Mouse (Mus musculus) v-Abl transformed pro-B cells (cell line): ENCODE measurements around the gene Vdr.

Source experiments
- in situ Hi-C, 2 experiments: fragments of 400-800 bp; cut with MboI; formaldehyde crosslinking; loops; one replicate each; pipeline ENCODE4 v1.15.1; 2025; ENCODE audit not compliant: unreplicated experiment in 2 of 2

The Vdr gene

DNA sequence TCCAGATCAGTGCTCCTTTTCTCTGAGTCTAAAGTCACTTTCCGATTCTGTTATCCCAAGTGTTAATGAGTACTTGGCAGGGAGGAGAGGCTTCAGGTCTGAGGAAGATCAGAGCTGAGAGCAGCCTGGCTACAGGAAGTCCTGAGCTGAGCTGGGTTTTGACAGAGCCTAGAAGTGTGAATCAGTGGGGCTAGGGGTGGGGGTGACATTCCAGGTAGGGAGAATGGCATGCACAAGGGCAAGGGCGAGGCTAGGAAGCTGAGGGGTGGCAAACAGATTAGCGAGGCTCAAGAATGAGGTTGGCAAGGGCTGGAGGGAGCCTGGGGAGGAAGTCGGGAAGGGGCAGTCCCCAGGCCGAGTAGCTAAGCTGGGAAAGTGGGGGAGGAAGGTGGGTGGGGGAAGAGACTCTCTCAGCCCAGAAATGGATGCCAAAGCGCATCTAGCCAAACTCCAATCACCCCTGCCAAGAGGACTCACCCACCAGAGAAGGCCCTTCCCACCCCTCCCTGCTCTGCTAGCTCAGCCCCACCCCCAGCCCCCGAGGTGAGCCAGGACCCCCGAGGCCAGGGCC lies 72.9 kb downstream of the Vdr start:
- in situ Hi-C loops = loop anchor here in 1 of 2 experiments (25.0 kb wide), 1 partner anchor 575 kb away; no protein-coding TSS in a partner anchor

DNA sequence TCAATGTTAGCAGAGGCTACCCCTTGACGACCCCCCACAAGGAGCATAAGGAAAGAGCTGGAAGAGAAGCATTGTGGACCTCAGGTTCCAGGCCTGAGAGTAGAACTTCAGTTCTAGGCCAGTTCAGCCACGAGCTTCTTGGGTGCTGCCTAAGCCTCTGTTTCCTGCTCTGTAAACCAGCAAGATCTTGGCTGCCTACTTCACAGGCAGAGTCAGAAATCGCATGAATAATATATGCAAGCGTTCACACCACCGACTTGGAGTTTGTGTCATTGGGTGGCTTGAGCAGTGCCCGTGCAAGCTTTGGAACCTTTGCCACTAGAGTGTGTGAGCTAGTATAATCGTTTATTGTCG lies 73.6 kb downstream of the Vdr start:
- in situ Hi-C loops = loop anchor here in 1 of 2 experiments (25.0 kb wide), 1 partner anchor 575 kb away; no protein-coding TSS in a partner anchor

DNA sequence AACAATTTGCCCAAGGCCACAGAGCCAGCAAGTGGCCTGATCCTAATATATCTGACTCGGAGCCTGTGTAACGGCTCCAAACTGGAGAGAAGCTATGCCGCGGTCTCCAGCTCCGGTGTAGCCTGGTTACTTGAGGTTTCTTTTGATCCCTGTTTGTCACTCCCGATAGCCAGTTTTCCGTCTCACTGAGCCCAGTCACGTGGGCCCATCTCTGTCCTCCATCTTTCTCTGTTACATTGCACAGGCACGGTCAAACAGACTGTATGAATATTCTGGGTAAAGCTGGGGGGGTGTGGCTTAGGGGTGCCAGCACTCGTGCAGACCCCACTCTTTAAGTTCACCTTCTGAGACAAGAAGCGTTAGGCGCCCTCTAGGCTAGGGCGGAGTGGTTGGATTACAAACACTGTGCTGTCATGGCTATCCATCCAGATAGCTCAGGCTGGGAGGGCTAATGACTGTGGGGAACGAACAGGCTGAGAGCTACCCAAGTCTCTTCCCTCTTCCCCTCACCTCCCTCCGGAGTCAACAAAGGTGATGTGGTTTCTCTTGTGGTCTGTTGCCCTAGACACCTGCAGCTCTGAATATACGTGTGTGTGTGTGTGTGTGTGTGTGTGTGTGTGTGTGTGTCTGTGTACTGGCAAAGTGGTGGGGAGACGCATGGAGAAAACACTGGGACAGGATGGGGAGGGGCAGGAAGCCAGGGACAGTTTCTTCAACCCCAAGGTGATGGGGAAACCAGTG lies 74.1 kb downstream of the Vdr start:
- in situ Hi-C loops = loop anchor here in 1 of 2 experiments (25.0 kb wide), 1 partner anchor 574 kb away; no protein-coding TSS in a partner anchor

DNA sequence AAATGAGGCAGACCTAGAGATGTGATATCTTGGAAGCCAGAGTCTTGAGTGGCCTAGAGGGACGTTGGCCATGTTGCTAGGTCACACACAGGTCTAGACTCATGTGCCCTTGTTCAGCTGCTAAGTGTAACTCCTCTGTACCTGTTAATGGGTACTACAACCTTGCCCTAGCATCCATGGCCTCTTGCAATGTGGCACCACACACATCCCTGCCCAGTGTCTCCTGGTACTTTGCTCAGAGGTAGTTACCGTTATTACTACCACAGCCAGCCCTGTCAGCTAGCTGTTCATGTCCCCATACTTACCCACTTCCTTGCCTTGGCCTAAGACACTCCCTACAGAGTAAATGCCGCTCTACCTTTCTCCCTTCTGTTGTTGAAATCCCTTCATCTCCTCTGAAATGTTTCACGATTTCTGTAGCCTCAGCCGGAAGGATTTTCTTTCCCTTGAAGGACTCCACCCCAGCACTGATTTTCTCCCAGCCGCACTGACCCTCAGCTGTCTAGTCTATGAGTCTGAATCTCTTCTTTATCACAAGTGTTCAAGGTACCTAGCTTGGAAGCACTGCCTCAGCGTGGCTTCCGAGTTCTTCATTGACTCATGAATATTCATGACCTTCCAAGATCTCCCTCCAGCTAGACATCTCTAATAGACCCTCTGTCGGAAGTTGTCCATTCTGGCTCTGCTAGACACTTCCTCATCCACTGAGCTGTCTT lies 77.5 kb downstream of the Vdr start:
- in situ Hi-C loops = loop anchor here in 1 of 2 experiments (25.0 kb wide), 1 partner anchor 571 kb away; no protein-coding TSS in a partner anchor

DNA sequence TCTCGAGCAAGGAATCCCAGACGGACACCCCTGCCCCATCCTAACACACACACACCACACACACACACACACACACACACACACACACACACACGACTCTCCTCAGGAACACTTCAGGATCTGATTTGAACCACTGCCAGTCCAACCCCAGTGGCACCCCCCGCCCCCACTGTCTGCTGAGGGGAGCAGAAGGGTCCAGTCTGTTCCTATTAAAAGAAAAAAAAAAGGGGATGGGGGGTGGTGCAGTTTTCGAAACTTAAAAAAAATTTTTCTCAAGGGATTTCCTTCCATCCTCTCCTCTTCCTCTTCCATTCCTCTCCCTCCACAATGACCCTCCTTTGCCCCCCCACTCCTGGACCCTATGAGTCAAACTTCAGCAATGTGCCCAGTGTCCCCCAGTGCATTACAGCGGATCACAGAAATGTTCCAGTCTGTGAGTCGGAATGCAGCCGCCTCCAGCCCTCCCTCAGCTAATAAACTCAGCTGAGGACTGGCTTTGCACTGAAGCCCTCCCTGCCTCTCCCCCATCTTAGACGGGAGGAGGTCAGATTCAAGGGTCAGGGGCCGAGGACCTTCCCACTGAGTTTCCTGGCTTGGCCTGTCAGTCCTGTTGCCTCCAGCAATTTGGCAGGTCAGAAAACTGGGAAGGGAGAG lies 78.3 kb downstream of the Vdr start:
- in situ Hi-C loops = loop anchor here in 1 of 2 experiments (25.0 kb wide), 1 partner anchor 570 kb away; no protein-coding TSS in a partner anchor

DNA sequence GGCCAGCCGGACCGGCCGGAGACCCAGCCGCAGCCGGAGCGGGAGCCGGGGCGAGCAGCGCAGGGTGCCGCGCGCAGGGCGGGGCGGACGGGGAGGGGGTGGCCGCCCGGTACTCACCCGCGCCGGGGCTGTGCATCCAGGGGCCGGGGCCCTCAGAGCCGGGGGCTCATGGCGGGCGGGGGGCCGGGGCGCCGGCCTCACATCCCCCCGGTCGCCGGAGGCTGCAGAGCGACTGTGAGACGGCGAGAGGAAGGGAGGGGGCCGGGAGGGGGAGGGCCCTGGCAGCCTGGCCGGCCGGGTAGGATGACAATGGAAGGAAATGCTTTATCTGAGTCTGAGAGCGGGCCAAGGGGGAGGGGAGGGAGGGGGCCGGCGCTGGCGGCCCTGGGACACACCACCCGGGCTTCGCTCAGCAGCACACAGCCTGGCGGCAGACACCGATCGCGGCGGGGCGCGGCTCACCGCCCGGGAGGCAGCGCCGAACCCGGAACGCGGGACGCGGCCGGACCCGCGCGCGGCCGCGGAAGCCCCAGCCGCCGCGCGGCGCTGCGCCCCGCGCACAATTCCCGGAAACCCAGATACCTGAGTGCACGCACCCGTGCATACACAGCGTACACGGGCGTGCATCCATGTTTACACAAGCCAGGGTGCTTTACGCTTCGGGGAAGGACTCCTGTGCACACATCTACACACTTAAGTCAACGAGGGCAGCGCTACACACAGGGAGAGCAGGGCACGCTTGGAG lies 79.0 kb downstream of the Vdr start:
- in situ Hi-C loops = loop anchor here in 1 of 2 experiments (25.0 kb wide), 1 partner anchor 569 kb away; no protein-coding TSS in a partner anchor

DNA sequence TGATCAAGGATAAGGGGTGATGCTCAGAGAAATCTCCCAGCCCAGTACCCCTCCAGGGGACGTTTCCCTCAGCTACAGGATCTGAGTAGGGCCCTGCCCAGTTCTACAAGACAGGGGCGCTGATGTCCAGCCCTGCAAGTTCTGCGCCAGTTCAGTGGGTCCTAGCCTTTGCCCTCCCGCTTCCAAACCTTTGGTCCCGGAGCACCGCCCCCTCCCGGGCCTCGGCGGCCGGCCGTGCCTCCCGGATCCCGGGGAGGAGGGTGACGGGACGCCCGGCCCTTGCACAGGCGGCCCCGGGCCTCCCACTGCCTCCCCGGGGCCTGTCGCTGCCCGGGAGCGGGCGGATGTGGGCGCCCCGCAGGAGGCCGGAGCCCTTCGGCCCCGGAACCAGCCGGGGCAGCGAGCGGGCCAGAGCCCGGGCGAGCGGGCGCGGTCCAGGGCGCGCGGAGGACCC lies 79.6 kb downstream of the Vdr start:
- in situ Hi-C loops = loop anchor here in 1 of 2 experiments (25.0 kb wide), 1 partner anchor 569 kb away; no protein-coding TSS in a partner anchor

DNA sequence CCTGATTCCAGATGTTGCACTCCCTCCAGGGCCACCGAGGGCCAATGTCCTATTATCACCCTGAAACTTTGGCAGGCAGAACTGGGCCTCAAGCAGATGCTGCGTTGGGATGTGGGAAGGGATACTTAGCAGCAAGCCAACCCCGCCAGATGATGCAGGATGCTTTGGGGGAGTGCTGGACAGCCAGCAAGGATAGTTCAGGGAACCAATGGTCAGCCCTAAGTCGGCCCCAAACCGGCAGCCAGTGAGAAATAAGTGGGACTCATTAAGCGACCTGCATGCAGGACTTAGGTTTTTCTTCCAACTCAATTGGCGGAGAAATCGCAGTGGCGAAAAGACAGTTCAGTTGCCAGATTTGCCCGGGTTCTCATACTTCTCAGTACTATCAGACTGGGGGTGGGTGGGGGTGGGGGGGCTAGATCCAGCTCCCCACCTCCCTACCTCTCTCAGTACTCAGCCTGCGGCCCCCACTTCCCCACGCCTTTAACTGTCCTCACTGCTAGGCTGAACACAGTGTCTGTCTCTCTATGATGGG lies 80.1 kb downstream of the Vdr start:
- in situ Hi-C loops = loop anchor here in 1 of 2 experiments (25.0 kb wide), 1 partner anchor 568 kb away; no protein-coding TSS in a partner anchor

DNA sequence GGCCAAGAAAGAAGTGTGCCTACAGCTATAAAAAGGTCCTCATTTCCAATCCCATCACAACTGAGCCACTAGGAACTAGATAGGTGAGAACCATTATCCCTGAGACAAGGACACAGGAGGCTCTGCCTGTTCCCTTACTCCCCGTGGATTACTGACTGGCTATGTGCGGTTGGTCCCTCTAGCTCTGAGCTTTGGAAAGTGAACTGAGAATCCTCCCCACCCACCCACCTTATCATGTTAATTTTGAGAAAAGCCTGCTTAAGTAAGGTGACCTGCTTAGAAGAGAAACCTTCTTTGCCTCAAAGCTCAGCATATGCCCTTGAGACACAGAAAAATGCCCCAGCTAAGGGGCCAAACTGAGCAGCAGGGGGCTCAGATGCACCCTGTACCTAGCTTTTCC lies 81.0 kb downstream of the Vdr start:
- in situ Hi-C loops = loop anchor here in 1 of 2 experiments (25.0 kb wide), 1 partner anchor 567 kb away; no protein-coding TSS in a partner anchor

DNA sequence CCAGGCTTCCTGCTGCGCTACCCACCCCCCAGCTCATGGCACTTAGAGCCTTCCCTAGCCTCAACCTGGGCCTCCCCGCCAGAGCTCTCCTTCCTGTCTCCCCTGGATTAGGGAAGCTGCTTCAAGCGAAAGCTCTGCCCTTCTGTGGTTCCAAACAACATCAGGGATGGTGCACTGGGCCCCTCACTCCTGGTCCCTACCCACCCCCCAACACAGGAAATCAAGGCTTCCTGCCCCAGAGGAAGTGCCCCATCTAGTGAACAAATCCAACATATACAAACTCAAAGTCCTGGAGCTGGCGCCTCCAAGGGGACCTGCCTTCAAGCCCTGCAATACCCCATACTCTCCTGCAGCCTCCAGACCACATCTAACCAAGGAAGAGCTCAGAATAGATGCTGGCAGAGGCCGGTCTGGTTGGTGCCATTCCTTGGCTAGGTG lies 81.5 kb downstream of the Vdr start:
- in situ Hi-C loops = loop anchor here in 1 of 2 experiments (25.0 kb wide), 1 partner anchor 567 kb away; no protein-coding TSS in a partner anchor

DNA sequence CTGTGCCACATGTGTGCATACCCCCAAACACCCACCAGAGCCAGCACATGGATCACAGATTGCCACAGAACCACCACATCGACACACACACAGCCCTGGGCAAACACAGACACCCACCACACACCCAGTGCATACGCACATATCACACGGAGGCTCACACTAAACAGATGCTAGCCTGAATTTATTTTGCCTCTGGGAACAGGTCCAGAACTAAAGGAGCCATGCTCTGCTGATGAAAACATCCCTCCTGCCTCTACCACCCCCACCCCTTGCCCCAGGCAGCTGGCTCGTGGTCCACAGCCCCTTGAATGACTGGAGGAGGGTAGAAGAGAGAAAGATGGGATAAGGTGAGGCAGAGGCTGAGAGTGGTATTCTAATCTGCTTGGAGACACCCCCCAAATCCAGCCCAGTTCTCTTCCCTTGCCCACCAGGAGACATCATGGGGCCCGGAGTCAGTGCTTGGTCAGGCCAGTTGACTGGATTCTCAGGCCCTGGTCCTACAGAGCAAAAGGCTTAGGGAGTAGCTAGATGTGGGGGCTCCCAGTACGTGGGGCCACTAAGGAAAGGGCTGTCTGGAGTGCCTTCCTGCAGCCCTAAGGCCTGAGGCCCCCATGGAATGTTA lies 82.1 kb downstream of the Vdr start:
- in situ Hi-C loops = loop anchor here in 1 of 2 experiments (25.0 kb wide), 1 partner anchor 566 kb away; no protein-coding TSS in a partner anchor

DNA sequence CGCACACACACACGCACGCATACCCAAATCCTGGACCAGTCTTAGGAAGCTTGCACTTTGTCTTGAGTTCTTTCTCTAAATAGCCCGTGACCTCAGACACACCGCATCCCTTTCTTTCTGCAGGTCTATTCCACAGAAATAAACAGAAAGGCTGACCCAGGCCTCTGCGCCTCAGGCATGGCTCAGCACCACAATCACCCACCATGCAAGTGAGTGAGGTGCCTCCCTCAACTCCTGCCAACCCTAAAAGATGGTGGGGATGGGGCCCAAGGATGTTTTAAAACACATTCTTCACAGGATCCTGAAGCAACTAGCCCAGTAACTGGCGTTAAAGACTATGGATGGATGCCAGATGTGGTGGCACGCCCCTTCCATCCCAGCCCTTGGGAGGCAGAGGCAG lies 83.0 kb downstream of the Vdr start:
- in situ Hi-C loops = loop anchor here in 1 of 2 experiments (25.0 kb wide), 1 partner anchor 565 kb away; no protein-coding TSS in a partner anchor

DNA sequence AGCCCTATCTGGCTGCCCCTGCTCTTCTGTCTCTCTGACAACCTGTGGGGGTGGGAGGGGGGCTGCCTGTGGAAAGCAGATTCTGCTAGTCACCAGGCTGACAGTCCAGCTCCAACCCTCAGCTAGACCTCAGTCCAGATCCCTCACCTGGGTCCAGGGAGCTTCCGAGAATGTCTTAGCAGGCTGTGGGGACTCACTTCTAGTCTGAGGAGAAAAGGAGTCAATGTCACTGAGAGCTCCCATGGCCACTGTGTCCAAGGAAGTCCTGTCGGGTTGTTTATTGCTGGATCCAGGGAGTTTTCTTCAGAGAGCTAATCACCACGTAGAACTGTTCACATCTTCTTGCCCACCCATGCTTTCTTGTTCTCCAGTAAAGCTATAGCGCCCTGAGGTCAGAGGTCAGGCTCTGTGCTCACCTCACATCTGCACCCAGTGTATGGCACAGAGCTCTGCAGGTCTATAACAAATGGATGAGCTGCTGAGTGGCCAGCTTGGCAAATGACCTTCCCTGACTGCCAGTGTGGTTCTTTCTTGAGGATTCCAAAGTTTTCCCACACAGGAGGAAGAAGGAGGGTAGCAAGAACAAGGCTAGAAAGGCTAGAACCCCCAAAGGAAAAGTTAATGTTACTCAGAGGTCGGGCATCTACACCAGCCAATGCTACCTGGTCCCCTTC lies 83.7 kb downstream of the Vdr start:
- in situ Hi-C loops = loop anchor here in 1 of 2 experiments (25.0 kb wide), 1 partner anchor 564 kb away; no protein-coding TSS in a partner anchor

DNA sequence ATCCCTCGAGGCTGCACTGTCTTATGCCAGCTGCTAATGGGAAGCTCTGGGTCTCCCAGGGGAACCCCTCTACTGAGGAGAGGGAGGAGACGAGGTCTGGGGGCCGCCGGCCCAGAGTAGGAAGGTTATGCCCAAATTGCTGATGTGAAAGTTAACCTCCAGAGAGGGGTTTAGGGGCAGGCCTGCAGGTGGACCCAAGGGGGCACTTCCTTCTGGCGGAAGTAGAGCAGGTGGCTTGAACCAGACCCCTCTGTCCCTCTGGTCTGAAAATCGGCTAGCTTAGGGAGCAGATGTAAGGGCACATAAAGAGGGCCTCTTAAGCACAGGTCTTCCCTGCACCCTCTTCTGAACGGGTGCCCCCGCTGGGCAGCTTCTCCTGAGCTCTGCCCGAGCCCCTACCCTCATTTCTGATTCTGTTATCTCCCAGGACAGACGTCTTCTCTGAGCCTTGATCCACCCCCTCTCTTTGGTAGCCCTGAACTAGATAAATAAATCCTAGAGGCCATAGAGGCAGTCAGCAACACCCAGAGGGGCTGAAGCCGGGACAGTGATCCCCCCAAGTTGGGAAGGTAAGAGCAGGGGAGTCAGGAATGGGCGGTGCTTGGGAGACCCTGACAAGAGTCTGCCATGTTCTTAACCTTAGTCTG lies 84.4 kb downstream of the Vdr start:
- in situ Hi-C loops = loop anchor here in 1 of 2 experiments (25.0 kb wide), 1 partner anchor 564 kb away; no protein-coding TSS in a partner anchor

DNA sequence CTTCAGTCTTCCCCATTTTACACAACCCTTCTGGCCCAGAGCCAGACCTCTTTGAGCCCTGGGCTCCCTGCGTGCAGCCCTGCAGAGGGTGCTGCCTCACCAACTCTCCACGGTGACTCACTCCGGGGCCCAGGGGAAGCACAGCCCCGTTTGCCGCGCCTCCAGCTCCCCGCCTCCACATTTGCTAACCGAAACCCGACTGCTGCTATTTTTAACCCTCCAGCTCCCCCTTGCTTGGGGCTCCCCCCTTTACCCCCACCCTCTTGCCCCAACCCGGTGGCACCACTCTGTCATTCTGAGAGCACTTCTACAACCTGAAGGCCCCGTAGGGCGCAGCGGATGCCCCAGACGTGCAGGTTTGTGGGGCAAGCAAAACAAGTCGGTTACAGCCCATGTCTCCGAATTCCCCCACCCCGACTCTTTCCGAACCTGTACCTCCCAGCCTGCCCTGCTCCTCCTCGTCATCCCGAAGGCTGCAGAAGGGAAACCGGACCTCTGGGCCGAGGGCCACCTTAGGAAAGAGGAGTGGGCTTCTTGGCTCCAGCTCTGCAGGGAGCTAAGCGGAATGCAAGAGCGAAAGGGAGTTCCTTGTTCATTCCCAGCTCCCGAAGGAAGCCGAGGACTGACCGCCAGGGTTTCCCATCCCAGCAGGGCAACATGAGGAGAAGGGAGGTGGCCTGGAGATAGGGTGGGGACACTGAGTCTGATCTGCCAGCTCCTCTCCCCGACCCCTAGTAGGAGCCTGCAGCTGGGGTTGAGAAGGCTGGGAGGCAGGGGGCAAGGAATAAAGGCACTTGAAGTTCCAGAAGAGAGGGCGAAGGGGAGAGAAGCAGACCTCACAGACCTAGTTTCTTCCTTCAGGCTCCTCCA lies 85.1 kb downstream of the Vdr start:
- in situ Hi-C loops = loop anchor here in 1 of 2 experiments (25.0 kb wide), 1 partner anchor 563 kb away; no protein-coding TSS in a partner anchor

DNA sequence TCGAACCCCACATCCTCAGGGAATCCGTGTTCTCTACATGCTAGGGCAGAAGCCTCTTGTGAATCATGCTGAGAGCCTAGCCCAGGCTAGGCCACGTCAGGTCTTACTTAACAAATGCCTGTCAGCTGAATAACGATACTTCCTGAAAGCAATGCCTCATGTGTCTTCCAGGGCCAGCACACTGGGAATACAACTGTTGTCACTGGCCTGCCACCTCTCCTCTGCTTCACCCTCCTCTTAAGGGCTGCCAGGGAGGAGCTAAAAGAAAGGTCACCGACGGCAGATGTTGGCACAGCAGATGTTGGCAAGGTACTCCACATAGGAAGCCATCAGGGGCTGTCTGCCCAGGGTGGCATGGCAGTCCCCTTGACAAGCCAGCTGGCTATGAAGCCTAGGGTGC lies 86.4 kb downstream of the Vdr start:
- in situ Hi-C loops = no loop called here
